Mouse (Mus musculus): ENCODE results near the gene Tmem184c.

Tmem184c gene

DNA sequence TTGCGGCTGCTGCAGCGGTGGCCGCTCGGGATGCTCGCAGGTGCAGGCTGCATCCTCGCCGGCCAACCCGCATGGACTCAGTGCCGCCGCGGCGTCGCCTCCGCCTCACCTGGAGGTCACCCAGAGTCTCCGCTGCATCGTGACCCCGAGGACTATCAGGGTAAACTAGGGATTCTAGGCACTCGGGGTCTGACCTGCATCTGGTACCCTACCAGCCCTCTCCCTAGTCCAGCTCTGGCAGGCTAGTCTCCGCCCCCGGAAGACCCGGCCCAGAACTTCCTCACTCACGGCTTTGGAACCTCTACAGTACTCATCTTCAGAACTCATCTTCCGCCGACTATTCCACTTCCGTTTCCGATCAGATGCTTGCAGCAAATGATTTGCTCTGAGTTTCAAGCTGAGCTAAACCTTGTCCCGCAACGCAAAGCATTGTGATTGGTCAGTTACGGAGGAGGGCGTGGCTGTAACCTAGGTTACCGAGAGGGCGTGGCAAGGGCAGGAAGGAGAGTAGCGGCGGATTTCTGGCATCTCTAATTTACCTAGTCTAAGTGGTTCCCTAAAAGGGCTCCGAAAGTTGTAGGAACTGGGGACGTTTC, at the start of gene Tmem184c:
Tmem184c (minus strand) TSS at position 325 of the 596 bp plus-strand sequence.
- DNase-seq (ENCODE audit: low spot score in 2 of 2), result peak; percentile 99

DNA sequence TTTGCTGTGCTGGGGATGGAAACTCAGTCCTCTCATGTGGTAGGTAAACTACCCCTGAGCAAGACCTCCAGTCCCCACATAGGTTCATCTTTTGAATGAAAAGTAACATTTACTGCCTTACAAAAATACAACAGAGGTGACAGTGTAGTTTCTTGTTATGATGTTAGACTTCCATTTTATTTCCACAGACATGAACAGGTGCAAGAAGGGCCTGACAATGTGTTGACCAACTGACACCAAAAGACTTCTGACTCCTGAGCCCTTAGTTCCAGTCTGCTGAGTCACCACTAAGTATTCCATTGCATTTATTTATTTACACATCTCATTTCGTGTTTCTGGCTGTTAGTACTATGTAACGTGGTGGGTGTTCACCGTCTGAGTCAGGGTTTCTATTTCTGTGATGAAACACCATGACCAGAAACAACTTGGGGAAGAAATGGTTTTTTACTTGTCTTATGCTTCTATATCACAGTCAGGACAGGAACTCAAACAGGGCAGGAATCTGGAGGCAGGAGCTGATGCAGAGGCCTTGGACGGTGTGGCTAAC, 49.1 kb upstream of the Tmem184c start:
- DNase-seq (ENCODE audit: low spot score in 2 of 2), result no peak

DNA sequence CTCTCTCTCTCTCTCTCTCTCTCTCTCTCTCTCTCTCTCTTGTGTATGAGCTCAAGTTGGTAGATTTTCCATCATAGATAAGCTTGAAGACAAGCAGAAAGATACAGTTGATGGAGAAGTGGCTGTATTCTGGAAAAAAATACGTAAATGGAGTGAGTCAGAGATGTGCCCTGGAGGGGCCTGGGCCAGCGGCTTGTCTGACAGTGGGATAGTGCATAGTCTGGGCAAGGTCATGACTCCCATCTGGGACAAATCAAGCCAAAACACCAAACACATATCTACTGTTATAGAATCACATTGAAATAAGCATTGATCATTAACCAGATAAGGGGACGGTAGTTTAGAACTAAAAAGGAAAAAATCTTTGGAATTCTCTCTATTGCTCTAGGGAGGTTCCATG, 47.9 kb upstream of the Tmem184c start:
- no peak for DNase-seq (ENCODE audit: low spot score in 2 of 2)

DNA sequence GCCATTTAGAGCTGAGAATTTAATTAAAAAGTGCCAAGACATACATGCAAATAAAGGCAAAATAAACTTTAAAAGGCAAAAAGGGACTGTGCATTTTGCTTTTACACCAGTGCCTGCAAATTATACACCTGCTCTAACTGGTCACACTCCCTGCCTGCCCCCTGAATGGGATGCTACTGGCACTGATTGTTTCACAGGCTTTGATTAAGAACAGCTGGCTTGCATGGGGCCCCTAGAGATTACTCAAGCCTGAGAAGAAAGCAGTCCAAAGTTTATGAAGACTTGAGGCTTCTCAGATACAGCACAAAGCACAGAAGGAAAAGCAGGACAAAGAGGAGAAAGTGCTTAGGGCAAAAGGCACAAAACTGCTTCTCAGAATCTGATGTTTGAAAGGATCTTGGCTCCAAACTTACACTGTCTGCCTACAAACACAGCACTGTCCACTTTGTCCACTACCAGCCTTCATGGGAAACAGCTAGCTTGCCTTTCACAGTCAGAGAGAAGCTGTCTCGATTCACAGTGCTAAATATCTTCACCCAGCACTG, 40.2 kb upstream of the Tmem184c start:
- no peak for DNase-seq (ENCODE audit: low spot score in 2 of 2)

DNA sequence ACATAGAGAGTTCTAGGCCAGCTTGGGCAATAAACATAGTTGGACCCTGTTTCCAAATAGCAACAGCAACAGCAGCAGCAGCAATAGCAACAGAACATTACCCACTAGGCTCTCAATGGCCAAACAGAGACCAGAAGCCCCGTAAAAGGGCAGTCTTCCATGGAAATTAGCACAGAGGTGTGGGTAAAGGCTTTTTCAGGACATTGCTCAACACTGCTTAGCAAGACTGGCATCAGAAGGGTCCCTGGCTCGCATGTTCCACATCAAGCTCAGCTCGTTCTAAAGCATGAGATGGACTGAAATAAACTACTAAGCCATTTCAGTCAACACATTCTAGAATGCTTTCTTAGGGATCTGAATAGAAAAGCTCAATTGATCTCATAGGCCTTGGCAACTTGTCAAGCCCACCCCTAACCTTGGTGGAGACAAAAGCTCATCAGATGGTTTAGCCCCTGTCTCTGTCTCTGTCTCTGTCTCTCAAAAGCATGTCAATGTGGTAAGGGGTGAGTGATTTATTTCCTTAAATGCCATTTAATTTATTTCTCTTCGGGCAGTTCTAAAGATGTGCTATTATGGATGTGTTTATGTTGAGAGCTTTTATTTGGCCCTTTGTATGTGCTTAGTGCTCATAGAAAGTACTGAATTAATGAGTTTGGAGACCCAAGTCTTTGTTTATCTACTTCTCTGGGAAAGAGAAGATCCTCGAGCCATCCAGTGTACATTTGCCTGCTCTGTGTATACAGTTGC, 29.8 kb upstream of the Tmem184c start:
- DNase-seq (ENCODE audit: low spot score in 2 of 2), result no peak

DNA sequence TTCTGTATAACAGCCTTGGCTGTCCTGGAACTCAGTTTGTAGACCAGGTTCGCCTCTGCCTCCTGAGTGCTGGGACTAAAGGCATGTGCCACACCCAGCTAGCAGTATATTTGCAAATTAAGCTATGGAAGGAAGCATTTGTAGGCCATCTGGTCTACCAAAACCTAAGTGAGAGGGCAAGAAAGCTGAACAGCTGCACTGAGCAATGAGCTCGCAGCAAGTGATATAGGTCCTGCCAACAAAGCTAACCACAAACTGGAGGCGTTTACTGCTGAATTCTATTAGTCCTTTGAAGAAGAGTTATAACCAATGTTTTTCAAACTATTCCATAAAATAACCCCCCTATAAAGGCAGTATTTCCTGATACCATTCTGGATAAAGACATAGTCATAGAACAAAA, 27.1 kb upstream of the Tmem184c start:
- no peak for DNase-seq (ENCODE audit: low spot score in 2 of 2)

DNA sequence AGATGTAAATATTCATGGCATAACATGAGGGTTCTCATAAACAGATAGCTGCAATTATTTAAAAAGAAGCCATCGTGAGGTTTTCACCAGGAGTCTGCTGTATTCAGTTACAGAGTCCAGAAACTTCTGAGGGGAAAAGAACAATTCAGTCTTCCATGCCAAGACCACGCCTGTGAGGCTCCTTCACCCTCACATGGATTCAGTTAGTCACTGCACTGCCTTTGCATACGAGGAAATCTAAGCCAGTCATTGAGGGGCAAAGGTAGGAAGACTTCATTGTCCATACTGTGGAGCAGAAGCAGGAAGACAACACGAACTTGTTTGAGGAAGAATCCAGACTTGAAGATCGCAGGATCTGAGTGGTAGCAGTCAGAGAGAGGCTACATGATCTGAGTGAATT, 23.5 kb upstream of the Tmem184c start:
- DNase-seq (ENCODE audit: low spot score in 2 of 2), result no peak

DNA sequence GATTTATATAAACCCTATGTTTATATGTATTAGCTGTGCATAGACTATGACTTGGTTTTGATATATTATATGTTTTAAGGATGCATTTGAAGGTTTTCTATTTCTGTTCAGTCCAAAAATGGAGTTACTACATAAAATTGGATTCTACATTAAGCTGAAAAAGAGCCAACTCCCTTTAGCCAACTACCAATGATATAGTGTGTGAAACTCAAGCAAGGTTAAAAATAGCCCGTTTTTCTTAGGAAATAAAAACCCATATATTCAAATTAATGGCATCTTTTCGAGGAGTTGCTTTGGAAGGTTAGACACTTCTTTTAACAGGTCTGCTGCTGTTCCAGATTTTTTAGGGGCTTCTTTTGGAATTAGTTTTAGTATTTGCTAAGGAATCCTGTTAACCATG, 22.7 kb upstream of the Tmem184c start:
- no peak for DNase-seq (ENCODE audit: low spot score in 2 of 2)

DNA sequence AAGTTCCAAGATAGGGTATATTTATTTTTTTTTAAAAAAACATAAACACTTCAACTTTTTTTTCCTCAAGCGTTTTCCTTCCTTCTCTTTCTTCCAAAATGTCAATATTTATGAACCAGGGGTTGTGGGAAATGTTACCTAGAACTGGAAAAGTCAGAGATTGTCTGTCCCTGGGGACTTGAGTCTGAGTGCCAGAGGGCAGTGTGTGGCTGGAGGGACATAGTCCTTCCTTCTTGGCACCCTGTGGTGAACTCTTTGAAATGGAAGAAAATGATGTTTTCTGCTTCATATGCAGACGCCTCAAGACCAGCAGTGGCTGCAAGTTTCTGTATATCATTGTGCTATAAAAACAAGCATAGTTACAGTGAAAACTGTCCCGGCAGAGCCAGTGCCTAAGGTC, 20.2 kb upstream of the Tmem184c start:
- no peak for DNase-seq (ENCODE audit: low spot score in 2 of 2)

DNA sequence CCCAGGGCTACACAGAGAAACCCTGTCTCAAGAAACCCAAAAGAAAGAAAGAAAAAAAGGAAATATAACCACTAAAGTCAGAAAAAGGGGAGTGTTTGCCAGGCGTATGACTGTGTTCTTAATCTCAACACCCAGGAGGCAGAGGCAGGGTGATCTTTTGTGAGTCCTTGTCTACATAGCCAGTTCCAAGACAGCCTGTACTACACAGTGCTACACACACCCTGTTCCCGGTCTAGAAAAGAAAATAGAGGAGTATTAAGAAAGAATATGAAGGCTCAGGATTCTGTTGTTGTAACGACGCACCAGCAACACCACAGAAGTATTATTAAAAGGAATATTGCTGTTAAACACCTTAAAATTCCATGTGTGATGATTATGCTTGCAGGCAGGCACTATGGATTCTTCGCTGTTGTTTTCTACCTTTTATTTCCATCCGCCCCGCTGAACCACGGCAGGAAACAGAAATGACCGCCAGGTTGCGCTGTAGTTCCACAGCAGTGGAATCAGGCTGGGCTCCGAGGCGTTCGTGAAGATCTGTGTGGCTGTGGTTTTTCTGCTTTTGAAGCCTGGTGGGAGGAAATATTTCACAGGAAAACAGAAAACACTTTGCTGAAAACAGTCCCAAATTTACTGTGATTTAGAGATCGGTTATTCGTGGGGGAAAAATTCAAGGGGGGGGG, 19.5 kb upstream of the Tmem184c start:
- DNase-seq (ENCODE audit: low spot score in 2 of 2), result peak; percentile 34 to 40

DNA sequence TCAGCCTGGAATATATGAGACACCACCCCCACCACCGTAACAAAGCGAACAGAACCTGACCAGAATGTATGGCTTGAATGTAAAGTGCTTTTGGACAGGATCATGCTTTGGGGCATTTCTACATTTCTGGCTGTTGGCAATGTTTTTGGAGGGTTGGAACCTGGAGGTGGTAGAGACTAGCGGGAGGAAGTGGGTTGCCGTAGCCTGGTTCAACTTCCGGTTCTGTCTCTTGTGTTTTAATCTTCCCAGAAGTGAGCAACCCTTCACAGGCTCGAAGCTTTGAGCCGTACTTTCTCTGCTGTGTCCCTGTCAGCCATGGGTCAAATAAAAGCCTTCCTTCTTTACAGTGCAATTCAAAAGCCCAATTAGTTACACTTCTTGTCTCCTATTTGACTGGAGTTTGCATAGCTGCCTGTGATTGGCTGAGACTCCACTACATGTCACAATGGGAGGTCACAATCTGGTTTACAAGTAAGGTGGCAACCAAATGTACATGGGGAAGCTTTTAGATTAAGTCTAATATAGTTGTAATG, 13.2 kb upstream of the Tmem184c start:
- no peak for DNase-seq (ENCODE audit: low spot score in 2 of 2)

DNA sequence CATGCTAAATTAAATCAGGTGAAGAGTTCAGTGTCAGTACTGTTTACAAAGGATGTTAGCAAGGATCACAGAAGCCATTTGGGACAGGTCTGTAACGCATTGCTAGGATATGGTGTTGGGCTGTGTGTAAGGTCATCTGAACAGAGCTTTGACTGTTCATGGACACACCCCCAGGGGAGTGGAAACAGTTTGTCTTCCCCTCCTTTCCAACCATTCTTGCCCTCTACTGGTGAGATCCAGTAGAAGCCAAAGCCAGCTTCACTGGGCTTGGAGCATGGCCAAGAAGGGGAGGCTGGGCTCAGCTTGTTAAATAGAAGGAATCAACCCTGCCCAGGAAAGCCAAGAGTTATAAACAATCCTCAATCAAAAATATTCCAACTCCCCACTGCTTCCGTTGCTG, 7.4 kb upstream of the Tmem184c start:
- DNase-seq (ENCODE audit: low spot score in 2 of 2), result peak in 1 of 2 experiments; percentile 4

DNA sequence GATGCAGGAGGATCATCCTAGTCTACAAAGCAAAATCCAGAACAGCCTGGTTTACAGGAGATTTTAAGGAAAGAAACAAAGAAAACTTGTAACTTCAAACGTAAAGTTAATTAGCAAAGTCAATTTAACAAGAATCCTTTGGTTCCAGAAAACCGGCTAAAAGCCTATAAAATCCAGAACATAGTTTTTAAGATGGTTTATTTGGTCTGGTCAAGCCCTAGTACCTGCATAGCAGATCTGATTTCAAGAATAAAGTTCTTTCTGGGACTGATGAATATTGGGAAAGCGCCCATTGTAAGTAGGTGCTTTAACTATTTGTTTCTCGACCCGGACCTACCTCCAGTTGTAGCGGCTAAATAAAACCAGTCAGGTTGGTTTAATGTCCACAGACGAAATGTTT, 877 bp downstream of the Tmem184c start:
- no peak for DNase-seq (ENCODE audit: low spot score in 2 of 2)

DNA sequence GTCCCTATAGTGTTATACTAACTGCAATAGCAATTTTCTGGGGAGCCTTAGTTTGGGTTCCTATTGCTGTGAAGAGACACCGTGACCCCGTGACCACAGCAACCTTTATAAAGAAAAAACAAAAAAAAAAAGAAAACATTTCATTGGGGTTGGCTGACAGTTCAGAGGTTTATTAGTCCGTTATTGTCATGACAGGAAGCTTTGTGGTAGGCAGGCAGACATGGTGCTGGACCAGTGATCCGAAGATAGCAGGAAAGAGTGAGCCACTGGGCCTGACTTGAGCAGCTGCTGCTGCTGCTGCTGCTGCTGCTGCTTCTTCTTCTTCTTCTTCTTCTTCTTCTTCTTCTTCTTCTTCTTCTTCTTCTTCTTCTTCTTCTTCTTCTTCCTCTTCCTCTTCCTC, 26.3 kb downstream of the Tmem184c start:
- DNase-seq (ENCODE audit: low spot score in 2 of 2), result no peak

DNA sequence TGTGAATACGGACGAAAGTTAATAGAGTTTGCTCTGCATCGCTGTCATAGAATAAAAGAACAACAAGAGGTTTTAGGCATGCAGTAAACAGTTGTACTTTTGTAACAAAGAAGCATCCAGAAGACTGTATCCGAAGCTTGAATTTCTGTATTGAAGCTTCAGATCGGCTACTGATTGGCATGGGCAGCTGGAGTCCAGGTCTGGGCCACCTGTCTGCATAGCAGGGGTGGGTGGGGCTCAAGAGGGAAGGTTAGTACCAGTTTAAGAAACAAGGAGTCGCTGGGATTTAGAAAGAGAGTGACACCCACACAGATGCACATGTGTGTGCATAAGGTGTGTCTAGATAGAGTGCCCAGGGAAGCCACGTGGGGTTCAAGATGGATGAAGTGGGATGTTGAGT, 32.8 kb downstream of the Tmem184c start:
- DNase-seq (ENCODE audit: low spot score in 2 of 2), result no peak

DNA sequence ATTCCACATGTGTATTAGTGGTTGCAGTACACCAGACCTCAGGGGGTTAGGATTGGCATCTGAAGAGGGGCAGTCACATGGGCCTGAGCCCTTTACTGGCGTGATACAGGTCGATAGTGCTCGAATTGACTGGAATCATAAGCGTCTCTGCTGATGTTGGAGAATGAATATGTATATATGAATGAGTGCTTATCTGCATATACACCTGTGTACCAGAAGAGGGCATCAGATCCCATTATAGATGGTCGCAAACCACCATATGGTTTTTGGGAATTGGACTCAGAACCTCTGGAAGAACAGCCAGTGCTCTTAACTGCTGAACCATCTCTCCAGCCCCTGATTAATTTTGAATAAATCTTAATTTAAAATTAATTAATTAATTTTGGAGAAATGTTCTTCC, 36.3 kb downstream of the Tmem184c start:
- DNase-seq (ENCODE audit: low spot score in 2 of 2), result no peak

DNA sequence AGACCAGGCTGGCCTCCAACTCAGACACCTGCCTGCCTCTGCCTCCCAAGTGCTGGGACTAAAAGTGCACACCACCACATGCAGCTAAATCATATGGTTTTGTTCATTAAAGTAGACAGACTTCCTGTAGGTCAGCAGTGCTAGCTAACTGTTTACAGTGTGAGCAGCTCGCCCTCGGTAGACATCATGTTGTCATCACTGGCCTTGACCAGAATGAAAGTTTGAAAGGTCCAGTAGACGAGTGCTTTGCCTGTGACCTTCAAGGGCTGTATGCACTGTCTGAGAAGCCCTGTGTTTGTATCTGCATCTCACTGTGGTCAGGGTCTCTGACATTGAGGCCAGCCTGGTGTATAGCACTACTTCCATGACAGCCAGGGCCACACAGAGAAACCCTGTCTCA, 49.1 kb downstream of the Tmem184c start:
- DNase-seq (ENCODE audit: low spot score in 2 of 2), result no peak

DNA sequence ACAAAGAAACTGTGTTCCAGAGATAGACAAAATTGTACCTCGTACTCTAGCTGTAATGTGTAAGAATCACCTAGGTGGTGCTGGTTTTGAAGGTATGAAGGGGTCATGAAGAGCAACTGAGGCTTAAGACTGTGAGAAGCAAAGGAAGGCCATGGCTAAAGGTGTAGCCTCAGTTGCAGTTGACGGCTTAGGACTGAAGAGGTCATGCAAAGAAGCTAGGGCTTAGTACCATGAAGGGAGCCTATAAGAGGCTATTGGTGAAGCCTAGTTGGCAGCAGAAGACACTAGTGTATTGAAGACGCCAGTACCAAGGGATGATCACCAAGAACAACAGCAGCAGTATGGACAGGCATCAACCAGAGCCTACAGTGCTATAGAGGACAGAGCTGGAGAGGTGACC, 58.0 kb downstream of the Tmem184c start:
- DNase-seq (ENCODE audit: low spot score in 2 of 2), result no peak

DNA sequence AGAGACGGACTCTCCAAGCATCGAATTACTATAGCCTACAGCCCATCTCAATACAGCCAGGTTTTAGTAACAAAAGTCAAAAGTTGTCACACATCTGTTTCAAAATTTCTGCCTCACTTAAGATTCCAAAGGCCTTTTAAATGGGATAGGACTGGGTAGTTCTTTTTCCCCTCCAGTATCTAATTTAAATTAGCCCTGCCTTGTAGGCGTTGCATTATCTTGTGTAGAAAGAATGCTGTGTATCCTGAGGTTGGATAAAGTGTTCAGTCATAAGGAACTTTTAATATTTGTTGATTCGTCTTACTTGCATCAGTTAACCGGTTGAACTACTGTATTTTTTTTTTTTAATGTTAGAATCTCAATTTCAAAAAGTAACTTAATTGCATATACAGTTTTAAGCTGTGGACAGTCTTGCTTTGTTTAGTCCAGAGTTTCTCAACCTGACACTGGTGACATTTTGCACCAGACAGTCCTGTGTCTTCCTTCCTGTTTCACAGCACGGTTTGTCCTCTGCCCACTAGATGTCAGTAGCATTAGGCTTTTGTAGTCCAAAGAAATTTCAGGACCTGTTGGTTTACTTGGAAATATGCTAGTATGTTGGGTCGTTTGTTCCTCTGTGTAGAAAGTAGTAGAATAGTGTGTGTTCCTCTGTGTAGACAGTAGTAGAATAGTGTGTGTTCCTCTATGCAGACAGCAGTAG, 60.5 kb downstream of the Tmem184c start:
- peak; percentile 25 to 56 for DNase-seq (ENCODE audit: low spot score in 2 of 2)

DNA sequence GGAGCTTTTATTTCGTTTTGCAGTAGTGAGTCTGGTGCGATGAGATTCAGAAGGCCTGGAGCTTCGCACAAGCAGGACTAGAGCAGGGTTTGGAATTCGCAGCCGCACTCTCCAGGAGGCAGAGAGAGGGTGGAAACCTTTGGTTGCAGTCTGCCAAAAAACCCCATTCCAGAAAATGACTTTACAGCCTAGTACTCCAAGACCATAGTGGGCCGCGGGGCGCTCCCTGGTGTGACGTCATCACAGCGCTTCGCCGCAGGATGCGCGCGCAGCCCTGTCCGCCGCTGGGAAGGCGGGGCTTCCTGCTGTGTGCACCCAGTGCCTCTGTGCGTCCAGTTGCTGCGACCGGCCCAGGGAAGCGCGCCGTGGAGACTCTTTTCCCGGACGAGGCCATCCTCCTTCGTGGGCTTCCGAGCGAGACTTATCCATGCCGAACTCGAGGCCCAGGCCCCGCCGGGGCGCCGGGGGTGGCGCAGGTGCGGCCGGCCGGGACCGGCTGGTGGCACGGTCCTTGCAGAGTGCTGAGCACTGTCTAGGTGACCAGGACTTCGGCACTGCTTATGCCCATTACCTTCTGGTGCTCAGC, 61.3 kb downstream of the Tmem184c start, which contains the start of gene Prmt9:
Prmt9 (plus strand) TSS at position 277 of the 586 bp plus-strand sequence.
- DNase-seq (ENCODE audit: low spot score in 2 of 2), result peak; percentile 89 to 90
